Mouse (Mus musculus): ENCODE data around the gene Nfib. TPM values are rescaled to one million over a fixed set of nuclear protein-coding genes. Genes with fewer than 3 reads are reported as not detected.

Gene Nfib
- polyA plus RNA-seq, 1 experiment, result 48.1 TPM

DNA sequence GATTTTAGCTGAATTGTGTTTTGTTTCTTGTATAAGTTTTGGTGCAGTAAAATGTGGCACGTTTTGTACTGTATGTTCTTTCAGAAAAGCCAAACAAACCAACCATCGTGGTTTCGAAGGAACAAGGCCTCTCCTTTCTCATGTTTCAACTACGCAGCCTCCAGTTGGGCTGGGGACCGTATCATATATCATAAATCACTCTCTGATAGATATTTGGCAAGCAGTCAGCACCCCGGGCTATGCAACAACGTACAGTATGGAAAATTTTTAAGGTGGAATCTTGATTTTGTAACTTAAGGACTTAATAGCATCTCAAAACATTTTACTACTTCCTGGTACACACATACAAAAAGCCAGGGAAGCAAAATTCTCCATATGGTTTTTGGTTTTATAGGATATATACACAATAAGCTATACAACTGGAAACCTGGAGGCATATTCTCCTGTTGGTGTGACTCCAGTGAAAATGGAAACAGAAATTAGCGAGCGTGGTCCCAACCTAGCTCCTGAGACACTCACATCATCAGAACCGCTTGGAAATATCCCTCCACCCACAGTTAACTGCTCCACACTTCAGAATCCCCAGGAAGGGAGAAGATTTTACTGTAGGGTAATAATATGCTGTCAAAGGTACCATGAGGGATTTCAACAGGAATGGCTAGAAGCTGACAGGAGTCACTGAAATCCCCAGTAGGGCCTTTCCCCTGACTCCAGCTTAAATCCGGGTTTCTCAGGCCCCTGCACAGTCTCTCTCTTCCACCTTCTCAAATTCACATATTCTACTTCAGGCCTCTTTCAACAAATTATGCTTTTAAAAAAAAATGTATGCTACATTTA, 455.8 kb downstream of the Nfib start:
- Histone ChIP-seq H3K4me3 (replicated peaks; ENCODE audit: extremely low read depth, low read depth, low read length) (no peak overlapping the region), H3K4me1 (ENCODE audit: control insufficient read depth, insufficient read depth, low read length) (peaks cover 13% of the 10 kb centered on the region)
- no peak for DNase-seq
- TF ChIP-seq POLR2A (IDR thresholded peaks at IDR 0.05; ENCODE audit: borderline replicate concordance, extremely low read depth, low read depth, low read length) (no peak), CTCF (IDR thresholded peaks at IDR 0.05; ENCODE audit: insufficient read depth, low read length) (no peak)
- 43% methylated on average over 11 of the region's 11 CpGs for WGBS

DNA sequence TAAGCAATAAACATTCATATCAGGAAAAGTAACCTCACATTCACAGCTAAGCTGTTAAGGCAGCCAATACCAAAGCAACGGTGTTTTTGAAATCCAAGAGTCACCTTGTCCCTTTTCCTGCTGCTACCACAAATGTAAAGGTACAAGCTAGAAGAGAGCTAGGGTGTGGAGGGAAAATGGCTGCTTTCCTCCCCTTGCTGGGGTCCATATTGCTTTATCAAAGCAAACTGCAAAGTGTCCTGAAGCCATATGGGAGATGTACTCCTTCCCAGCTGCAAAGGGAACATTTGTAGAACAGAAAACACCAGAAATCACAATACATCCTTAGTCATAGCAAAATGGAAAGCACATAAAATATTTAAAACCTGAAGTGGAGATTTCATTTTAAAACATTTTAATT, 456.6 kb downstream of the Nfib start:
- H3K4me1 ChIP-seq (ENCODE audit: control insufficient read depth, insufficient read depth, low read length), result peaks cover 13% of the 10 kb centered on the region
- no peak for TF ChIP-seq POLR2A (IDR thresholded peaks at IDR 0.05; ENCODE audit: borderline replicate concordance, extremely low read depth, low read depth, low read length)
- TF ChIP-seq CTCF (IDR thresholded peaks at IDR 0.05; ENCODE audit: insufficient read depth, low read length), result no peak
- WGBS, result 38% methylated on average over 1 of the region's 1 CpGs
- no peak for DNase-seq
- no peak overlapping the region for H3K4me3 ChIP-seq (replicated peaks; ENCODE audit: extremely low read depth, low read depth, low read length)

DNA sequence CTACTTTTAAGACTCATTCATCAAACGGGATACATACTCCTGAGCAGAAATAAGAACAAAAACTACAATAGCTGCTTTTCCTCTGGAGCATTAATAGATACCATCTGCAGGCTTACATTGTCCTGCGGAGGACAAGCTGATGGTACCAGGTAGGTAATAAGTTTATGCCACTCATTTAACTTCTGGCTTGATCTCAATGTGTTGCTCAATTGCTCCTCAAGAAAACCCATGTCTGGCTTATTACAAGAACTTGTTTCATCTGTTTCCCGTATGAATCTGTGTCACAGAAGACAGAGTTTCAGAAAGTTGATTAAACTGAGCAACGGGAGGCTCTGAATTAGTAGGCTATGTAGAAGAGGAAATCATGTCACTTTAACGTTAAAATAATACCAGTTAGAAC, 457.5 kb downstream of the Nfib start:
- Histone ChIP-seq H3K4me1 (ENCODE audit: control insufficient read depth, insufficient read depth, low read length) (peaks cover 13% of the 10 kb centered on the region), H3K4me3 (replicated peaks; ENCODE audit: extremely low read depth, low read depth, low read length) (no peak overlapping the region)
- 74% methylated on average over 5 of the region's 5 CpGs for WGBS
- DNase-seq, result no peak
- TF ChIP-seq POLR2A (IDR thresholded peaks at IDR 0.05; ENCODE audit: borderline replicate concordance, extremely low read depth, low read depth, low read length) (no peak), CTCF (IDR thresholded peaks at IDR 0.05; ENCODE audit: insufficient read depth, low read length) (no peak)

DNA sequence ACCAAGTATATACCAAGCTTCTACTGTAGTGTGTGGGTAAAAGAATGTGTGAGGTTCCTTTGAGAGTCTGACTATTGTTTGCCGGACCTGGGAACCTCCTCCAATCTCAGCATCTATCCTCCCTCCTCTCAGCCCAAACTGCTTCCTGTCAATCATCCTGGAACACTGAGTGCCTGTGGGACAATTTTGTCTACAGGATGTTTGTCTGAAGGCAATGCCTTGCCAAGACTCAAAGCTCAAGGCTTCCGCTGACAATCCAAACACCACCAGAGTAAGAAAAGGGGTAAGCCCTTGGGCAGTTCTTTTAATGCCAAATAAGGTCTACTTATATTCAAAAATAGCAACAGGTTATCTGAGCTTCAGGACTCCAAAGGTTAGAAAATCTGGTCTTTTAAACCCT, 459.3 kb downstream of the Nfib start:
- no peak for DNase-seq
- Histone ChIP-seq H3K4me3 (replicated peaks; ENCODE audit: extremely low read depth, low read depth, low read length) (no peak overlapping the region), H3K4me1 (ENCODE audit: control insufficient read depth, insufficient read depth, low read length) (peaks cover 13% of the 10 kb centered on the region)
- 44% methylated on average over 2 of the region's 2 CpGs for WGBS
- no peak for TF ChIP-seq POLR2A (IDR thresholded peaks at IDR 0.05; ENCODE audit: borderline replicate concordance, extremely low read depth, low read depth, low read length)
- TF ChIP-seq CTCF (IDR thresholded peaks at IDR 0.05; ENCODE audit: insufficient read depth, low read length), result no peak

Other genes with a start within 250 kb of the Nfib start
- gene Zdhhc21, start 154.2 kb upstream of the Nfib start, polyA plus RNA-seq (2012; rRNA removed), result 2.9 and 4.3 TPM in 2 replicates
- gene Cer1, start 179.4 kb upstream of the Nfib start, polyA plus RNA-seq (2012; rRNA removed), result not detected in 2 replicates

Data from lung, adult 2 months (tissue).